19 mouse cellular contexts compared by ENCODE assay signal in genomic region chr10:101302138-101302780, GRCm38 (mm10).
A peak's percentile ranks its signal among the peaks of the same experiment; 100 is the strongest.
DNase-seq lines count a peak whose midpoint lies in the region; ATAC-seq and TF ChIP-seq lines count a peak whose summit lies in the region.
"Had no signal": no experiment of that assay in that cellular context is flagged by ENCODE, and none has a peak within 500 bp of the region (broad histone marks: within the 10 kb centered on the region; RNA-seq: fewer than 3 reads in every experiment).

No protein-coding gene starts in this region.

- no peak for TF ChIP-seq CTCF in left cerebral cortex, adult 2 months (IDR thresholded peaks at IDR 0.05)

- no peaks in the 10 kb centered on the region for H3K36me3 ChIP-seq in forebrain, embryonic 11.5 days (ENCODE audit: control insufficient read depth, insufficient read depth, low read length)
- H3K36me3 ChIP-seq in forebrain, embryonic 10.5 days (replicated peaks): no peaks in the 10 kb centered on the region
- no peaks in the 10 kb centered on the region for H3K36me3 ChIP-seq in midbrain, embryonic 13.5 days
- H3K36me3 ChIP-seq in midbrain, embryonic 10.5 days: no peaks in the 10 kb centered on the region
- H3K36me3 ChIP-seq in forebrain, embryonic 12.5 days (replicated peaks): no peaks in the 10 kb centered on the region
- H3K36me3 ChIP-seq in forebrain, embryonic 16.5 days (ENCODE audit: control insufficient read depth, insufficient read depth): no peaks in the 10 kb centered on the region
- H3K36me3 ChIP-seq: embryonic facial prominence, embryonic 10.5 days; heart, embryonic 13.5 days had no signal

- 26% methylated on average over 2 of the region's 2 CpGs for WGBS in forebrain, embryonic 11.5 days
- WGBS in forebrain, embryonic 10.5 days: 34% methylated on average over 2 of the region's 2 CpGs
- 23% methylated on average over 2 of the region's 2 CpGs for WGBS in midbrain, embryonic 13.5 days
- 52% methylated on average over 2 of the region's 2 CpGs for WGBS in midbrain, embryonic 10.5 days
- WGBS in forebrain, embryonic 12.5 days: 17% methylated on average over 2 of the region's 2 CpGs
- 8% methylated on average over 2 of the region's 2 CpGs for WGBS in forebrain, embryonic 16.5 days

- no peak overlapping the region for H3K4me3 ChIP-seq in forebrain, embryonic 11.5 days (ENCODE audit: low read depth, low read length)
- H3K4me3 ChIP-seq in forebrain, embryonic 10.5 days: no peak overlapping the region
- H3K4me3 ChIP-seq in midbrain, embryonic 13.5 days (replicated peaks): no peak overlapping the region
- no peak overlapping the region for H3K4me3 ChIP-seq in midbrain, embryonic 10.5 days
- no peak overlapping the region for H3K4me3 ChIP-seq in forebrain, embryonic 12.5 days (replicated peaks)
- H3K4me3 ChIP-seq in forebrain, embryonic 16.5 days (replicated peaks; ENCODE audit: low read length): no peak overlapping the region
- no peak overlapping the region for H3K4me3 ChIP-seq in left cerebral cortex, adult 2 months
- H3K4me3 ChIP-seq: embryonic facial prominence, embryonic 10.5 days; erythroblast, embryonic 14.5 days; heart, embryonic 13.5 days had no signal

- H3K4me2 ChIP-seq in forebrain, embryonic 11.5 days (ENCODE audit: low read depth, low read length, severe bottlenecking): no peak overlapping the region
- H3K4me2 ChIP-seq in midbrain, embryonic 13.5 days (replicated peaks): no peak overlapping the region
- no peak overlapping the region for H3K4me2 ChIP-seq in forebrain, embryonic 12.5 days
- no peak overlapping the region for H3K4me2 ChIP-seq in forebrain, embryonic 16.5 days (ENCODE audit: low read length)
- H3K4me2 ChIP-seq: heart, embryonic 13.5 days had no signal

- H3K9ac ChIP-seq in forebrain, embryonic 11.5 days (ENCODE audit: low read length): no peak overlapping the region
- no peak overlapping the region for H3K9ac ChIP-seq in midbrain, embryonic 13.5 days (replicated peaks)
- no peak overlapping the region for H3K9ac ChIP-seq in forebrain, embryonic 12.5 days
- no peak overlapping the region for H3K9ac ChIP-seq in forebrain, embryonic 16.5 days (replicated peaks; ENCODE audit: low read depth, low read length)
- H3K9ac ChIP-seq: heart, embryonic 13.5 days had no signal

- no peaks in the 10 kb centered on the region for H3K9me3 ChIP-seq in forebrain, embryonic 11.5 days (ENCODE audit: control insufficient read depth, low read length)
- no peaks in the 10 kb centered on the region for H3K9me3 ChIP-seq in forebrain, embryonic 10.5 days
- H3K9me3 ChIP-seq in midbrain, embryonic 13.5 days: no peaks in the 10 kb centered on the region
- no peaks in the 10 kb centered on the region for H3K9me3 ChIP-seq in midbrain, embryonic 10.5 days (replicated peaks)
- no peaks in the 10 kb centered on the region for H3K9me3 ChIP-seq in forebrain, embryonic 12.5 days
- no peaks in the 10 kb centered on the region for H3K9me3 ChIP-seq in forebrain, embryonic 16.5 days (ENCODE audit: control insufficient read depth, low read length)
- H3K9me3 ChIP-seq: embryonic facial prominence, embryonic 10.5 days; heart, embryonic 13.5 days had no signal

- DNase-seq in forebrain, embryonic 11.5 days (ENCODE audit: low spot score): no peak
- DNase-seq in forebrain, embryonic 10.5 days (ENCODE audit: extremely low spot score, low spot score): no peak
- no peak for DNase-seq in midbrain, embryonic 10.5 days (ENCODE audit: low spot score)
- no peak for DNase-seq in left cerebral cortex, adult 2 months (ENCODE audit: extremely low spot score in 1 of 2, low spot score in 2 of 2)
- DNase-seq: adrenal gland, postnatal 10 days; cerebellum, adult 11-12 months; cerebellum, adult 9-10 months; cerebellum, postnatal 25 days; gastrocnemius, postnatal 36 days; heart, adult 11 months; heart, postnatal 36 days had no signal

- intact Hi-C loops in left cerebral cortex, adult 2 months (cut with DNase I): no loop called here

- H3K27me3 ChIP-seq in forebrain, embryonic 11.5 days (ENCODE audit: control insufficient read depth, insufficient read depth, low read length): no peaks in the 10 kb centered on the region
- no peaks in the 10 kb centered on the region for H3K27me3 ChIP-seq in forebrain, embryonic 10.5 days (ENCODE audit: poor library complexity, severe bottlenecking)
- H3K27me3 ChIP-seq in midbrain, embryonic 13.5 days: no peaks in the 10 kb centered on the region
- H3K27me3 ChIP-seq in midbrain, embryonic 10.5 days (ENCODE audit: low read depth, poor library complexity, severe bottlenecking): no peaks in the 10 kb centered on the region
- no peaks in the 10 kb centered on the region for H3K27me3 ChIP-seq in forebrain, embryonic 12.5 days
- H3K27me3 ChIP-seq in forebrain, embryonic 16.5 days (replicated peaks; ENCODE audit: control insufficient read depth, insufficient read depth, low read length): no peaks in the 10 kb centered on the region
- H3K27me3 ChIP-seq: heart, embryonic 13.5 days had no signal

- no peaks in the 10 kb centered on the region for H3K4me1 ChIP-seq in forebrain, embryonic 11.5 days (replicated peaks; ENCODE audit: control insufficient read depth, insufficient read depth, low read length)
- peaks cover 8% of the 10 kb centered on the region for H3K4me1 ChIP-seq in forebrain, embryonic 10.5 days
- H3K4me1 ChIP-seq in midbrain, embryonic 13.5 days (replicated peaks): no peaks in the 10 kb centered on the region
- no peaks in the 10 kb centered on the region; the same call in 1 of the 2 replicates for H3K4me1 ChIP-seq in midbrain, embryonic 10.5 days
- H3K4me1 ChIP-seq in forebrain, embryonic 12.5 days: 0 out of 2 replicates have a peak, but pooled peaks cover 2% of the 10 kb centered on the region
- no peaks in the 10 kb centered on the region for H3K4me1 ChIP-seq in forebrain, embryonic 16.5 days (replicated peaks; ENCODE audit: control insufficient read depth, insufficient read depth, low read length)
- H3K4me1 ChIP-seq: embryonic facial prominence, embryonic 10.5 days; heart, embryonic 13.5 days had no signal

- H3K27ac ChIP-seq in forebrain, embryonic 11.5 days (ENCODE audit: low read depth, low read length): no peak overlapping the region
- H3K27ac ChIP-seq in forebrain, embryonic 10.5 days: no peak overlapping the region
- no peak overlapping the region for H3K27ac ChIP-seq in midbrain, embryonic 13.5 days
- H3K27ac ChIP-seq in midbrain, embryonic 10.5 days (replicated peaks): no peak overlapping the region
- H3K27ac ChIP-seq in forebrain, embryonic 12.5 days: no peak overlapping the region
- H3K27ac ChIP-seq in forebrain, embryonic 16.5 days (ENCODE audit: low read length): no peak overlapping the region
- no peak overlapping the region for H3K27ac ChIP-seq in left cerebral cortex, adult 2 months
- H3K27ac ChIP-seq: embryonic facial prominence, embryonic 10.5 days; heart, embryonic 13.5 days; hindbrain, postnatal 0 days had no signal

- peak; percentile 83 for ATAC-seq in forebrain, embryonic 11.5 days (replicated peaks; ENCODE audit: low FRiP score)
- ATAC-seq in midbrain, embryonic 13.5 days: peak; percentile 88
- ATAC-seq in forebrain, embryonic 12.5 days (ENCODE audit: low FRiP score): peak; percentile 90; the same call in 1 of the 2 replicates
- peak; percentile 92 for ATAC-seq in forebrain, embryonic 16.5 days
- no peak for ATAC-seq in erythroblast, adult 5-6 weeks (replicated peaks; ENCODE audit: low FRiP score, poor library complexity, severe bottlenecking)
- ATAC-seq: hindbrain, postnatal 0 days had no signal
